Mouse (Mus musculus) natural killer cell, adult 2 months (primary cell): ENCODE results near the gene Usp32.

Experiments used
- DNase-seq, 2 experiments: peaks; one replicate each; pipeline ENCODE4 v3.0.0; 2022; ENCODE audit warnings: low spot score in 2 of 2

Usp32 gene

DNA sequence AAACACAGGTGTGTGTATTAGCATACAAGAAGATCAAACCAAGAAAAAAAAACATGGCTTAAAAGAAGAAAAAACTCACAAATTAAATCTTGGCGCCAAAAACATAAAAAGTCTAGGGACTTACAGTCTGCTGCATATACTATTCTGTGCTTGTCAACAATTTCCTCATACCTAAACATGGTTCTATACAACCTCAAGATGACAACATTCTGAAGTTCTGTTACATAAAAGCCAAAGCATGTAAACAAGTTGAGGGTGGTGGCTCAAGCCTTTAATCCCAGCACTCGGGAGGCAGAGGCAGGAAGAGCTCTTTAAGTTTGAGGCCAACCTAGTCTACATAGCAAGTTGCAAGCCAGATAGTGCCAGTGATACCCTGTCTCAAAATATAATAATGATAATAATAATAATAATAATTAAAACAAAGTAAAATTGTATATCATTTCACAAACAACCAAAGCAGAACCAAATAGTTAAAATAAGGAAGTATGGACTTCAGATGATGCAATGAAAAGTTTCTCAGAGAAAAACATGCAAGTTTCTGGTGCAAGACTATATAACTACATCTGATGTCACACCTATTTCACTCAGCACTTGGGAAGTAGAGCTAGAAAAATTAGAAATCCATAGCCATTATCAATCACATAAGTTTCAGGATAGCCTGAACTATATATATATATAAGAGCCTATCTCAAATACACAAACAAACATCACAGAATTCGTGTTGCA, 16.5 kb downstream of the Usp32 start:
- DNase-seq = no peak

GRCm38 (mm10) chr11:85122073-85122472, 17.9 kb downstream of the Usp32 start:
- no peak for DNase-seq

GRCm38 (mm10) chr11:85117160-85117559, 22.8 kb downstream of the Usp32 start:
- no peak for DNase-seq

- no peak for DNase-seq
Measured at GRCm38 (mm10) chr11:85116084-85116844, 23.7 kb downstream of the Usp32 start.

DNA sequence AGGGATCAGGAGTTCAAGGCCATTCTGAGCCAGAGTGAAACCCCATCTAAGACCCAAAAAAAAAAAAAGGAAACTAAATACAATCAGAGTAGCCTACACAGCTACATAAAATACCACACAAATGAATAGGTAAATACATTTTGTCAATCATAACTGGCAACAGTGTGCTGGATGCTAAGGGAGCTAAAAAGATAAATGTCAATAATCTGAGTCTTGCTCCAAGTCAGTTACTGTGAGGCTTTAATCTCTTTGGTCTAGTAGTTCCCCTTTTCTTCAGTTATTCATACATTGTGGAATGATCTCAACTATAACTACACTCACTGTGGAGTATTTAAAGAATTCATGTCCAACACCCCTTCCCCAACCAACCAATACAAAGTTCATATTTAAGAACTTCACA, 30.0 kb downstream of the Usp32 start:
- DNase-seq = no peak

- DNase-seq = no peak
Measured at GRCm38 (mm10) chr11:85107217-85107616, 32.7 kb downstream of the Usp32 start.

- DNase-seq = no peak
Measured at GRCm38 (mm10) chr11:85105836-85106235, 34.1 kb downstream of the Usp32 start.

DNA sequence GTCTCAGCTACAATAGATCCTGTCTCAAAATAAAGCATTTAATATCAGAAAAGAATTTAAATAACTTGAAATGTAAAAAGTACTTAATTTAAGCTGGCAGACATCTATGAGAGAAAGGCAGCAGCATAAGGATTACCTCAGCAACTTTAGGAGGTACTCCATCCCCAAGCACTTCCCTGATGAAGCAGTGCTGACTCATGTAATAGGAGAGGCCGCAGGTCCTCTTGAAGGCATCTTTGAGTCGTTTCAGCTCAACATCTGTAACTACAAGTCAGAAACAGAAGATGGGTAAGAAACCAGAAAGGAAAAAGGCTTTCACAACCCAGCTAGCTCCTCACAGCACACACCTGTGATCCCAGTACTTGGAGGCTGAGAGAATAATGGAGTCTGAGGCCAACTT, 36.2 kb downstream of the Usp32 start:
- no peak for DNase-seq

- DNase-seq = no peak
Measured at GRCm38 (mm10) chr11:85095116-85095515, 44.8 kb downstream of the Usp32 start.

DNA sequence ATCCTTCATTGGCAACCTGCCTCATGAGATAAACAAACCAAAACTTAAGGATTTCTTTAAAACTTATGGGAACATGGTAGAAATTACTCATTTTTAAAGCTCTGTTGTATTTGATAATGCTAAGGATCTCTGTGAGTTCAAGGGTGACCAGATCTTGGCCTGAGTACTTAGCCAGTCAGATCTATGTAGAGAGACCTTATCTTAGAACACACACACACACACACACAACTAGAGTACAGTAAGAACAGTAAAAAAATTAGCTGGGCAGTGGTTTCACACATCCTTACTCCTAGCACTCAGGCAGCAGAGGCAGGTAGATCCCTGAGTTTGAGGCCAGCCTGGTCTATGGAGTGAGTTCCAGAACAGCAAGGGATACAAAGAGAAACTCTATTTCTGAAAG, 53.7 kb downstream of the Usp32 start:
- DNase-seq = no peak

DNA sequence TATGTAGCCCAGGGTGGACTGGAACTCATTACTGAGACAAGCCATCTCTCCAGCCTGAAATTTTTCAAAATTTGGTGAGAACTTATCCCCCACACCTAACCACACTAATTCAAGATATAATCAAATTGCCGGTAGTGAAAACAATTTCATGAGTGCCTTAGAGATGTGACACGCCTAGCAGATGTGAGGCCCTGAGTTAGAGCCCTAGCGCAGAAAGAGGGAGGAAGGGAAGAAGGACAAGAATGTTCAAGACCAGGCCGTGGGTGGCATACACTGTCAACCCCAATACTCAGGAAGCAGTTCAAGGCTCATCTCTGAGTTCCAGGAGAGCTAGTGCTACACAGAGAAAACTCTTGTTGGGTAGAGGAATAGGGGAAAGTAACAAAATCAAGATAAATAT, 72.1 kb downstream of the Usp32 start:
- no peak for DNase-seq

GRCm38 (mm10) chr11:85058562-85058961, 81.4 kb downstream of the Usp32 start:
- DNase-seq = no peak

DNA sequence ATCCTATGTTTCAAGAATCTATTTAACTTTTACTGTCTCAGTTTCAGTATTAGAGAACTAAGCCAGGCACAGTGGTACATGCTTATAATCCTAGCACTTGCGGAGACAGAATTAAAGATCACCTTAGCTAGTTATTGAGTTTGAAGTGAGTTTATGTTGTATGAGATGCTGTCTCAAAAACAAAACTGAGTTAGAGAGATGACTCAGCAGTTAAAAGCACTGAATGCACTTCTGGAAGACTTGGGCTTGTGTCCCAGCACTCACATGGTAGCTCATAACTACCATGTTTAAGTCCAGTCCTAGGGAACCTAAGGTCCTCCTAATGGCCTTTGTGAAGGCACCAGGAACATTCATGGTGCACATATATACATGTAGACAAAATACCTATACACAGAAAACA, 82.4 kb downstream of the Usp32 start:
- DNase-seq = no peak

- no peak for DNase-seq
Measured at GRCm38 (mm10) chr11:85056901-85057300, 83.1 kb downstream of the Usp32 start.

DNA sequence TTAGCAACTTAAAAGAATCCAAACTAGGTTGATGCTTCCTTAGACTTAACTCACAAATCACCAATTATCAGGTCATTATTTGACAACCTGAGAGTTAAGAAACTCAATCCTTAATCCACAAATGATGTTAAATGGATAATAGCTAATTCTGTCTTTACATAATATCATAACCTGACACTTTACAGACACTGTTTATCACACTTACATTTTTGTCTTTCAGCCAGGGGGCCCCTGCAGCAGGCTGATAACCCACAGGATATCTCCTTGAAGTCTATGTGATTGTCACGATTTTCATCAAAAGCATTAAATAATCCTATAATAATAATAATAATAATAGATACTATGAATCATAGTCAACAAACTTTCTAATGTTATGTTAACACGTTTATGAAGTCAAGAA, 84.4 kb downstream of the Usp32 start:
- DNase-seq = no peak

- DNase-seq = no peak
Measured at GRCm38 (mm10) chr11:85039256-85039655, 100.7 kb downstream of the Usp32 start.

- DNase-seq = no peak
Measured at GRCm38 (mm10) chr11:85013121-85013520, 126.8 kb downstream of the Usp32 start.

GRCm38 (mm10) chr11:85003566-85003965, 136.4 kb downstream of the Usp32 start:
- DNase-seq = no peak

GRCm38 (mm10) chr11:84995241-84995640, 144.7 kb downstream of the Usp32 start:
- no peak for DNase-seq

DNA sequence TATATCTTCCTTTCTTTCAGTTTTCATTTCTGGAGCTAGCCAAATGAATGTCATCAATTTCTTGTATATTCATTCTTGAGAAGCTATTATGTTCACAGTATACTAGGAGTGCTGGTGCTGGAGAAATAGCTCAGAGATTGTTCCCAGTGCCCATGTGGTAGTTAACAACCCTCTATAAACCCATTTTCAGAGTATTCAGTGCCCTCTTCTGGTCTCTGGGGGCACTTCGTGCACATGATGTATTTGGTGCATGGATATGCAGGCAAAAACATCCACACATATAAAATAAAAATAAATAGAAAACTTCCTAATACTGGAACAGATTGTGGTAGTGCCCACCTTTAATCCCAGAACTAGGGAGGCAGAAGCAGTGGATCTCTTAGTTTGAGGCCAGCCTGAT, 147.0 kb downstream of the Usp32 start:
- no peak for DNase-seq

DNA sequence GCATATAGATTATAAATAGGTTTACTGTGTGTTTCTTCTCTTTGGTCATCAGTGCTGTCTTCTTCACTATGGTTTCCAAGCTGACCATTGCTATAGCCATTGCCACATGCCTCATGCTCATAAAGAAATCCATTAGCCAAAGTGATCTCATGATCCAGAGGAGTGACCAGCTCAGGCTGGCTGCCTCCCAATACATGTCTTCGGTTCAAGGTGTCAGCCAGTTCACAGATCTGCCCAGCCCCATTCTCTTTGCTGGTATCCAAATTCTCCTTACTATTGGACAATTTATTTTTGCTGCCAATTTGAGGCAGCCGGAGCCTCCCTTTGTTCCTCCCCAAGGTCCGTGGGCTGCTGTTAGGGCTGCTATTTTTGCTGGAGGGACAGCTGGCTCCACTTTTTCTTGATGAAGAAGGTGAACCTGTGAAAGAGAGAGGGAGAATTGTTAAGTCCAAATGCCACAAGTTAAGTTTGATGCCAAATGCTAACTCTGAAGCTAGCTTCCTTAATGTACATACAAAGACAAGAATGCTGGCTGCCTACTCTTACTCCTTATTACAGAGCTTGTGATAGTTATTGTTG, 151.5 kb downstream of the Usp32 start:
- DNase-seq = no peak

GRCm38 (mm10) chr11:84985421-84985820, 154.5 kb downstream of the Usp32 start:
- no peak for DNase-seq

DNA sequence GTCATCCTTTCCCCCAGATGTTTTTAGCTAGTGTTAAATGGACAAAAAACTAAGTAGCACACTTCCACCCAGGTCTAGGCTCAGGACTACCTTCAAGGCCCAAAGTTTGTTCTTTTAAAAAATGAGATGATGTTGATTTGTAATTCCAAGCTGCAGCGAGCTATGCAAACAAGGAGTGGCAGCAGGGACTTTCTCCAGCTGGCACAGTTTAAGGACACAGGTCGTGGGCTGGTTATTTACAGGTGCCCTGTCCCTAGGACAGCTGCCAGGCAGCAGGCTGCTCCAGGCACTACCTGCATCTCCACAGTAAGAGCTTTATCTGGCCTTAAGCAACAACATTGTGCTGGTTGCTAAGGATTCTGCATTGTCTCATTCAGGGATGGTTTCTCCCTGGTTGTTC, 159.3 kb downstream of the Usp32 start:
- DNase-seq = no peak
